Mouse (Mus musculus): ENCODE measurements around the gene Sult1d1.
"Not testable (repeated sequence)": the region's sequence is repeated elsewhere in the genome, so short reads cannot be mapped to it uniquely, and the experiment has no call there.

Gene Sult1d1

GRCm38 (mm10) chr5:87568845-87569244, at the start of gene Sult1d1:
TSS of gene Sult1d1 (minus strand) at chr5:87569027.
- DNase-seq: peak; percentile 35

GRCm38 (mm10) chr5:87615128-87615390, 46.2 kb upstream of the Sult1d1 start:
- DNase-seq: no peak

GRCm38 (mm10) chr5:87614364-87615127, 45.7 kb upstream of the Sult1d1 start:
- peak; percentile 29 for DNase-seq

GRCm38 (mm10) chr5:87601018-87601417, 32.2 kb upstream of the Sult1d1 start:
- peak; percentile 16 for DNase-seq

GRCm38 (mm10) chr5:87597891-87598290, 29.1 kb upstream of the Sult1d1 start:
- DNase-seq: no peak

GRCm38 (mm10) chr5:87591494-87591893, 22.7 kb upstream of the Sult1d1 start, which contains the start of gene Sult1e1:
TSS of gene Sult1e1 (minus strand) at chr5:87591594.
- DNase-seq: no peak

- DNase-seq: no peak
These were observed 21.1 kb upstream of the Sult1d1 start for GRCm38 (mm10) chr5:87589916-87590315.

- no peak for DNase-seq
These were observed 11.6 kb upstream of the Sult1d1 start for GRCm38 (mm10) chr5:87580389-87580788.

GRCm38 (mm10) chr5:87574174-87574573, 5.3 kb upstream of the Sult1d1 start:
- no peak for DNase-seq

GRCm38 (mm10) chr5:87573490-87573889, 4.7 kb upstream of the Sult1d1 start:
- DNase-seq: peak; percentile 42

- DNase-seq: no peak
These were observed 4.0 kb upstream of the Sult1d1 start for GRCm38 (mm10) chr5:87572781-87573180.

- DNase-seq: peak; percentile 58
These were observed 1.5 kb downstream of the Sult1d1 start for GRCm38 (mm10) chr5:87567306-87567705.

- no peak for DNase-seq
These were observed 5.9 kb downstream of the Sult1d1 start for GRCm38 (mm10) chr5:87562966-87563365.

GRCm38 (mm10) chr5:87562526-87562925, 6.3 kb downstream of the Sult1d1 start:
- DNase-seq: no peak

GRCm38 (mm10) chr5:87560145-87560544, 8.7 kb downstream of the Sult1d1 start:
- DNase-seq: peak; percentile 39

GRCm38 (mm10) chr5:87550935-87551334, 17.9 kb downstream of the Sult1d1 start:
- no peak for DNase-seq

- no peak for DNase-seq
These were observed 30.7 kb downstream of the Sult1d1 start, which contains the start of gene Sult1b1 for GRCm38 (mm10) chr5:87538111-87538510. TSS of gene Sult1b1 (minus strand) at chr5:87538195.

- DNase-seq: peak; percentile 72
These were observed 32.7 kb downstream of the Sult1d1 start for GRCm38 (mm10) chr5:87535994-87536644.

- DNase-seq: no peak
These were observed 36.5 kb downstream of the Sult1d1 start for GRCm38 (mm10) chr5:87532288-87532687.

GRCm38 (mm10) chr5:87523561-87523960, 45.3 kb downstream of the Sult1d1 start:
- DNase-seq: not testable (repeated sequence)

- no peak for DNase-seq
These were observed 62.9 kb downstream of the Sult1d1 start for GRCm38 (mm10) chr5:87505776-87506458.

All from kidney, adult 18-20 months (tissue).